Mouse (Mus musculus) spleen, embryonic (tissue): ENCODE data around the gene Pitpnm2.

Experiments
- CTCF ChIA-PET: fragments of 350-600 bp; sonication (Branson Sonifier 250); formaldehyde crosslinking; loops from one replicate; lab custom pipeline; 2022; lab: Charles Lee

Gene Pitpnm2

GRCm38 (mm10) chr5:124249614-124250591, at the start of gene Pitpnm2:
Gene Pitpnm2 (minus strand): TSS chr5:124249760.
- CTCF ChIA-PET = interaction anchor here (0.6 kb wide), 1 partner anchor 11 kb away, joined by 3 read pairs; no protein-coding TSS in a partner anchor

DNA sequence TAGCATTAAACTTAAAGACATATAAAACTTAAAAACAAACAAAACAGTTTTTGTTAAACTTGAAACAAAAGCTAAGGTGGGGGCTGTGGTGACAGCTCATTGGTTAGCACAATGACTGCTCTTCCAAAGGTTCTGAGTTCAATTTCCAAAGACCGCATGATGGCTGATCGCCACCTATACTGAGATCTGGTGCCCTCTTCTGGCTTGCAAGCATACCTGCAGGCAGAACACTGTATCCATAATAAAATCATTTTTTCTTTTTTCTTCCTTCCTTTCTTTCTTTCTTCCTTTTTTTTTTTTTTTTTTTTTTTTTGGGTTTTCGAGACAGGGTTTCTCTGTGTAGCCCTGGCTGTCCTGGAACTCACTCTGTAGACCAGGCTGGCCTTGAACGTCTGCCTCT, 49.7 kb upstream of the Pitpnm2 start:
- CTCF ChIA-PET = interaction anchor here (0.5 to 1.0 kb wide), 2 partner anchors 12 to 444 kb away, joined by 3 to 9 read pairs; no protein-coding TSS in a partner anchor

DNA sequence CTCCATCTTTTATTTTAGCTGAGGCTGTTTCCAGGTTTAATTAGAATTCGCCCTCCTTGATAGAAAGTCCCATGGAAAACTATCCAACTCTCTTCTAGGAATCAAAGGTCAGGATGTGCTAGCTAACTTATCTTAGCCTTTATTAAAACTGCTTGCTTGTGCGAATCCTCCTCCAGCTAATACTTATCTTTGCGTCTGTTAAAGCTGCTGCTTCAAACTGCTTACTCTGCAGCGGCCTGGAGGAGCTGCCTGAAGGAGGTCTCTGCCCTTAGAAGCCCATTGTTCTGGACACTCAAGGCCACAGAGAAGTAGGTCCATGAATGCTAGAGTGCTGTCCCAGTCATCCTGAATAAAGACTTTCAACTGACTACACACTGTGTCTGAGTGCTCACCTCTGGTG, 46.9 kb upstream of the Pitpnm2 start:
- CTCF ChIA-PET = no interaction called here

GRCm38 (mm10) chr5:124293967-124294366, 44.4 kb upstream of the Pitpnm2 start:
- CTCF ChIA-PET = no interaction called here

DNA sequence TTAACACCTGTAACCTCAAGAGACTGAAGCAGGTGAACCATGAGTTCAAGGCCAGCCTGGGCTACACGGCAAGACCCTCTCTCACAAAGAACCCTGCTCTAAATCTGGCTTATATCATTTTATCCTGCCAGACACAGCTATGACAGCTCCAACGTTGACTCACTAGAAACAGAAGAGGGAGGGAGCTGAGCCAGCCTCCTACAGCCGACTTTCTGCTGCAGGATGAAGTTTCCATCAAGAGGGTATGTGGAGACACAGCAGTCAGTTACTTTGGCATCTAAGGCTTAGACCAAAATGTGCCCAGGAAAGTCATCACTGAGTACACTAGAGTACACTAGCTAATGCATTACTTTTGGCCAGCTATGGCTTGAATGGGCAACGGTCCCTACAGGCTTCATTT, 40.7 kb upstream of the Pitpnm2 start:
- CTCF ChIA-PET = no interaction called here

DNA sequence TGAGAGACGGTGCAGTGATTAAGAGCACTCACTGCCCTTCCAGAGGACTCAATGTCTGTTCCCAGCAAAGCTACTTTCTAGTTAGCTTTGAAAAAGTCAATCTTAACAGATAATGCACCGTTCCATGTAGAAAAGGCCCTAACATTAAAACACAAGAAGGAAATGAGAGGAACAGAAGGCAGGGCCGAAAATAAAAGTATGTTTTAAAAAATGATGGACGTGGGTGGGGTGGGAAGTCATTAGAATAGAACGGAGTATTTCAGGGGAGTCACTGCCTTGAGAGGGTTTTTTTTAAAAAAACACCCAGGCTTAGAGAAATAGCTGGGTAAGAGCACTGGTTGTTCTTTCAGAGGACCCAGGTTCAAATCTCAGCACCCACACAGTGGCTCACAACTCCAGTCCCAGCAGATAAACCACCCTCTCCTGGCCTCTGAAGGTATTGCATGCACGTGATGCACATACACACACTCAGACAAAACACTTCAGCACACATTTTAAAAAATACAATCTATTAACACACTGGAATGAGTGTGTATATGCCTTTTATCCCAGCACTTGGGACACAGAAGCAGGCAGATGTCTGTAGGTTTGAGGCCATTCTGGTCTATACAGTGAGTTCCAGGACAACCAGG, 38.2 kb upstream of the Pitpnm2 start:
- CTCF ChIA-PET = interaction anchor here (0.8 kb wide), 1 partner anchor 11 kb away, joined by 3 read pairs; no protein-coding TSS in a partner anchor

DNA sequence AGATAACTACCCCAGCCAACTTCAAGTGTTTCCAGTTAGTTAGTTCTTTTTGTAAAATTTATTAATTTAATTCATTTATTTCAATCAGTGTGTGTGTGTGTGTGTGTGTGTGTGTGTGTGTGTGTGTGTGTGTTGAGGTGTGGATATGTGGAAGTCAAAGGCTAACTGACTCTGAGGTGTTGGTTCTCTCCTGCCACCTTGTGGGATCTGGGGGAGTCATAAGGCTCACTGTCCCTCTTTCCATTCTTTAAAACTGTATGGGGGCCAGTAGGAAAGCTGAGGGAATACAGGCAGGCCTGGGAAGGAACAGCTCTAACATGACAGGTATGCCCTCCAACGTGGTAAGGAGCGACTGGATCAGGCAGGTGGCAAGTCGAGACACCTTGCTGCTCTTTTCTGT, 34.8 kb upstream of the Pitpnm2 start:
- CTCF ChIA-PET = no interaction called here

- CTCF ChIA-PET = interaction anchor here (0.6 kb wide), 1 partner anchor 162 kb away, joined by 4 read pairs; no protein-coding TSS in a partner anchor
These were observed 33.3 kb upstream of the Pitpnm2 start for GRCm38 (mm10) chr5:124282854-124283253.

DNA sequence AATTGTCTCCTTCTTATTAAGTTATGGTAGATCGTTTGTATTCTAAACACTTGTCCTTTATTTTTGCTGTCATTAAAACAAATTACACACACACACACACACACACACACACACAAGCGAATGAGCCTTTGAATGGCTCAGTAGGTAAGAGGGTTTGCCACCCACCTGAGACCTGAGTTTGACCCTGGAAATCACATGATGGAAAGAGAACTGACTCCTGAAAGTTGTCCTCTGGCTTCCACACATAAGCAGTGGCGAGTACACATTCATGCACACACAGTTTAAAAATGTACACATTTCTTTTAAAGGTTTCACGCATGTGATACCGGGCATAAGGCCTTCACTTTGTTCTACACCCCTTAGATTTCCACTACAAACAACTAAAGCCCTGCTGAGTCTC, 20.7 kb upstream of the Pitpnm2 start:
- CTCF ChIA-PET = no interaction called here

GRCm38 (mm10) chr5:124269661-124270060, 20.1 kb upstream of the Pitpnm2 start:
- CTCF ChIA-PET = no interaction called here

- CTCF ChIA-PET = no interaction called here
These were observed 18.1 kb upstream of the Pitpnm2 start for GRCm38 (mm10) chr5:124267652-124268051.

- CTCF ChIA-PET = no interaction called here
These were observed 17.3 kb upstream of the Pitpnm2 start for GRCm38 (mm10) chr5:124266821-124267220.

DNA sequence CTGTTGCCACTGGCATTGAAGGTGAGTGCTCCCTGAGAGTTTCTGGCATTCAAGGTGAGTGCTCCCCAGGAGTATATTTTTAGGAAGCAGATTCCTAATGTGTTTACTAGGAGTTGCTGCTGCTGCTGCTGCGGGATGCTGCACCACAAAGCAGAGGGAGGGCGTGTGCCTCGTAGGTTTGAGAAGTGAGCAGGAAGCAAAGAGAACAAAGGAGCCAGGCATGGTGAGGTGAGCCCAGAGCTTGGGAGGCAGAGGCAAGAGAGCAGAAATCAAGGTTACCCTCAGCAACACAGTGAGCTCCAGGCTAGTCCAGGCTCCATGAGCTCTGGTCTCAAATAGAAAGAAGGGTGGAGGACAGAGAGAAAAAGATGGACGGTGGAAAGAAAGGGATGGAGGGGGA, 13.7 kb upstream of the Pitpnm2 start:
- CTCF ChIA-PET = no interaction called here

DNA sequence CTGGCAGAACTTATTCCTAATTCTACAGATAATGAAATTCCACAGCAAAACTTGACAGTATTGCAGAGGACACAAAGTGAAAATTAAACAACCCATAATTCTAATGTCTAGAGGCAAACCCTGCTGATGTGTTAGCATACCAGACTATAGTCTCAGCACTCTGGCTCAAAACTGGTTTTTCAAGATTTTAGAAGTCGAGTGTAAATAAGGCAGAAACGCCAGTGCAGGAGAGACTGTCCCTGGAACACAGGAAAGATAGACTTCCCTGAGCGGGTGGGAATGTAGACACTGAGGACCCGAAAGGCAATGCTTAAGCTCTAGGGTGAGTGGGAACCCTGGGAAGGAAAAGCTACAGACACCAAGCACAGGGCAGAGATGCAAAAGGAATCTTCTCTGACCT, 12.5 kb upstream of the Pitpnm2 start:
- CTCF ChIA-PET = no interaction called here

DNA sequence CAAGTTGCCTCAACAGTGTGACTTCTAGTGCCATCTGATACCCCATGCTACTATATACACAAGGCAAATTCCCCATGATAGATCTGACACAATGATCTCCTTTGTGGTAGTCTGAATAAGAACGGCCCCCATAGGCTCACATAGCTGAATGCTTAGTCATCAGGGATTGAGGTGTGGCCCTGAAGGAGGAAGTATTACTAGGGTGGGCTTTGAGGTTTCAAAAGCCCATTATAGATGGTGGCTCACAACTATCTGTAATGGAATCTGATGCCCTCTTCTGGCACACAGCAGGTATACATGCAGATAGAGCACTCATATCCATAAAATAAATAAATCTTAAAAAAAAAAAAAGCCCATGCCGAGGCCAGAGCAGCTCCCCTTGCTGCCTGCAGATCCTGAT, 9.6 kb upstream of the Pitpnm2 start:
- CTCF ChIA-PET = interaction anchor here (0.6 to 0.7 kb wide), 2 partner anchors 195 to 1091 kb away, joined by 3 read pairs; no protein-coding TSS in a partner anchor

DNA sequence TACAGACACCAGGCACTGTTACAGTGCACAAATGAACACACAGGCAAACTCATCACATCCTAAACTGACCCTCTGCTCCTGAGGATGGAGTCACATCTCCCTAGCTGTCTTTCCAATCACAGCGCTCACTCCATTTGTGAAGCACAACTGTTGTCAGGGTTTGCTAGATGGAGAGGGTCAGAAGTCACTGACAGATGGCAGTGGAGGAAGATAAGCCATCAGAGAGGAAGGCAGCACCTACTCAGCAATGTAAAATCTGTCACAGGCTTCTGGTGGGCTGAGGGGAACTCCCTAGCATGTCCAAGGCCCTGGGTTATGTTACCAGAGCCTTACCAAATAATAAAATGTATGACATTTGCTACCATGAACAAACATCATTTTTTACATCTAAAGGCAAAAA, 8.5 kb upstream of the Pitpnm2 start:
- CTCF ChIA-PET = interaction anchor here (0.5 kb wide), 1 partner anchor 98 kb away, joined by 3 read pairs; no protein-coding TSS in a partner anchor

GRCm38 (mm10) chr5:124255141-124255540, 5.6 kb upstream of the Pitpnm2 start:
- CTCF ChIA-PET = no interaction called here

GRCm38 (mm10) chr5:124253555-124253954, 4.0 kb upstream of the Pitpnm2 start:
- CTCF ChIA-PET = no interaction called here

DNA sequence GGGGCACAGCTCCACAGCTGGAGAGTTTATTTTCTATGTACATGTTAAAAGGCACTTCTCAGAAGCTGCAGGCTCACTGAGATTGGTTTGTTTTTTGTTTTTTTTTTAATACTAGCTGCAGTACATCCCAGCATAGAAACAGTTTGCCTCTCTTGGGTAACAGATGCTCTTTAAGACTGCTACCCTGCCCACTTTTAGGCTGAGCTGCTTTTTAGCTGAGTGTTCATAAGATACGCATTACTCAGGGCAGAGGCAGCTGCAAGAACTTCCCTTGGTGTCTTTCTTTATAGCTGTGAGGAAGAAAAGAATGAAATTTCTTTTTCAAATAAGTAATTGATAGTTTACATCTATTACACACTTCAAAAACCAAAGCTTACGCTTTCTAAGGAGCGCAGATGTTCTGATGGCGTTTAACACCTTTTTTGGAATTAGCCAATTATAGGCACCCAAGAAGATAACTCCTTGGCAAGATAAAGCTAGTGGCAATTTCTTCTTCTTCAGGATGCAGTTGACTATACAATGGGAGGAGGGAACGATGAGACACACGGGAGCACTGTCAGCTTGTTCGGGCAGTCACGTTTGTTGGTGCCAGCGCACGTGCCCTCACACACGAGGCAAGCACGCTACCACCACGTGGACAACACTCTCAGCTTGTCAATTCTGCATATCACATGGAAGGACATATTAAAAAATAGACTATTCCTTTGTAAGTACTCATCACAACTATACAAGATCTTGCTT, 3.2 kb upstream of the Pitpnm2 start:
- CTCF ChIA-PET = no interaction called here

DNA sequence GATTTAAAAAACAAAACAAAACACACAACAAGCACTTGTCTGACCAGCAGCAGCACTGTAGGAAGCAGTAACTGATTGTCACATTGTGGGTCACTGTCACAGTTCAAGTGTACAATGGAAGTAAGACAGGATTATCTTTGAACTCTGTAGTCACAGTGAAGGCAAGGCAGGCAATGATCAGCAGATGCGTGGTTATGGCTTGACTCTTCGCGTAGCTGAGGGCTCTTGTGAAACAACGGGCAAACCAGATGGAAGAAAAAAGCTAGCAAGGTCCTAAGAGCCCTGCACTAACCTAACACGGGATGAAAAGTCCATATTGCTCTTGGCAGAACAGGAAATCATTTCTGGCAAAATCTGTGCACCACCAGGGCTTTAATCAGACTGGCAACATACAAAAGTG, 1.5 kb upstream of the Pitpnm2 start:
- CTCF ChIA-PET = no interaction called here

- CTCF ChIA-PET = interaction anchor here (1.0 kb wide), 1 partner anchor 38 kb away, joined by 8 read pairs; no protein-coding TSS in a partner anchor
These were observed 531 bp downstream of the Pitpnm2 start for GRCm38 (mm10) chr5:124248845-124249613.
